Mouse (Mus musculus): ENCODE measurements at regions not wholly inside any gene's neighbourhood (a gene's known extent, or its start where the extent isn't known, plus 50 kb on each side); places are given as distances from the start of the nearest gene placed in this dataset.

- H3K36me3 ChIP-seq = no peaks in the 10 kb centered on the region
- ATAC-seq (ENCODE audit: low FRiP score, low read depth) = no peak
- WGBS = 84% methylated on average over 5 of the region's 5 CpGs
- H3K9ac ChIP-seq = no peak overlapping the region
- H3K4me1 ChIP-seq = no peaks in the 10 kb centered on the region
- no peak overlapping the region for H3K27ac ChIP-seq
- H3K9me3 ChIP-seq = no peaks in the 10 kb centered on the region
- H3K4me2 ChIP-seq (replicated peaks) = no peak overlapping the region
- H3K27me3 ChIP-seq (replicated peaks) = no peaks in the 10 kb centered on the region
- H3K4me3 ChIP-seq = no peak overlapping the region
These were observed 1889.1 kb upstream of the Lrrc6 start for GRCm38 (mm10) chr15:68389855-68390254.

DNA sequence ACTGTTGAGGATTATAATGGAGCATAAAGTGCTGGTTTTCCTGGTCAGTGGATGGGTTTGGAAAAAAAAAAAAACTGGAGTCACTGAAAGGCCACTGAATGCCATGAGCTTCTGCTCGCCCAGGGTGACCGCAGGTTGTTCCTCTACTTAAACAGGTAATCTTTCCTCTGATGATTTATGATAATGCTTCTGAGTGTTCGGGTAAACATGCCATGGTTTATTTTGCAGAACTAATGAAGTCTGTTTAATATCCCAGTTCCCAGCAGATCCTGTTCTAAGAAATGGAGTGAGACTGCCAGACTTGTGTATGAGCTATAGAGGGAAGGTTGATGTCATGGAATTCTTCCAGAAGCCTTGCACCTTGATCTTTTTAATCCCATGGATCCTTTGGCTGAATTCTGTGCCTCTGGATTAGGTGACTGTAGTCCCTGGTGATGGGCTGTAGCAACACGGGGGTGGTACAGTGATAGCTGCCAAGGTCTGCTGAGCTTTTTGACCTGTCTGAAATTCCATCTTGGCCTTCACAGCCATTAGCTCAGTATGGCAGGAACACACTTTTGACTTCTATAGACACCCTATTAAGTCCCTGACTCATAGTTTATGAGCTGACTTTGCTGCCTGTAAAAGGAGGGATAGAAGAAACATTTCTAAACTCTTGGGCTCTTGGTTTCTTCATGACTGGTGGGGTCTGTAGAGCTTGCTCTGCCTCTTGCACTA lies 1886.8 kb upstream of the Lrrc6 start:
- Histone ChIP-seq H3K4me2 (replicated peaks) (no peak overlapping the region), H3K27me3 (replicated peaks) (no peaks in the 10 kb centered on the region), H3K9me3 (no peaks in the 10 kb centered on the region), H3K9ac (no peak overlapping the region), H3K36me3 (no peaks in the 10 kb centered on the region), H3K27ac (no peak overlapping the region), H3K4me1 (no peaks in the 10 kb centered on the region), H3K4me3 (no peak overlapping the region)
- ATAC-seq (ENCODE audit: low FRiP score, low read depth) = no peak
- 85% methylated on average over 4 of the region's 4 CpGs for WGBS

DNA sequence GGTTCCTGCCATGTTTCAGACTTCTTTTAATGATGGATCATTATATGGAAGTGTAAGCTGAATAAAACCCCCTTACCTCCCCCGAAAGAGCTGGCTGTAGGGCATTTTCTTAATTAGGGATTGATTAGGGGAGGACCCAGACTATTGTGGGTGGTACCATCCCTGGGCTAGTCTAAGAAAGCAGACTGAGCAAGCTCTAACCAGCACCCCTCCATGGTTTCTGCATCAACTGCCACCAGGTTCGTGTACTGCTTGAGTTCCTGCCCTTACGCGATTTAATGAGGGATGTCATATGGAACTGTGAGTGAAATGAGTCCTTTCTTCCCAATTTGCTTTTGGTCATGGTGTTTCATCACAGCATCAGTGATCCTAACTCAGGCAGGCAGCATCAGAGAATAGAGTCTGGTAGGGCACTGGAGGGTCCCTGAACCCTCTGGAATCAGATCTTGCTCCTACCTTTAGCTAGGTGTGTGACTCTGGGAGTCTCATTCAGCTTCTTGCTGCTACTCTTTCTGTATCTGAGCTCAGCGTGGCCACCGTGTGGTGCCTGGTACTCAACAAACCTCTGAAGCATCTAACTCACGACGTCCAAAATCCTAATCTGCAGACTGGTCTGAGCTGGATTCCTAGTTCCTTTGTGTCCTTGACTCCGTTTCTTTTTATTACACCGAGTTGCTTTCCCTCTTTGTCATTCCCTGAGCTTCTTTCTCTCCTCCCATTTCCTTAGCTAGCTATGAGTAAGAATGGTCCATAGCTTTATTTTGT lies 1884.0 kb upstream of the Lrrc6 start:
- H3K27ac ChIP-seq = no peak overlapping the region
- no peaks in the 10 kb centered on the region for H3K9me3 ChIP-seq
- no peaks in the 10 kb centered on the region for H3K36me3 ChIP-seq
- ATAC-seq (ENCODE audit: low FRiP score, low read depth) = no peak
- WGBS = 66% methylated on average over 10 of the region's 10 CpGs
- no peaks in the 10 kb centered on the region for H3K4me1 ChIP-seq
- H3K27me3 ChIP-seq (replicated peaks) = no peaks in the 10 kb centered on the region
- H3K9ac ChIP-seq = no peak overlapping the region
- H3K4me2 ChIP-seq (replicated peaks) = no peak overlapping the region
- H3K4me3 ChIP-seq = no peak overlapping the region

- no peak for ATAC-seq (ENCODE audit: low FRiP score, low read depth)
- 64% methylated on average over 1 of the region's 1 CpGs for WGBS
- no peaks in the 10 kb centered on the region for H3K36me3 ChIP-seq
- no peaks in the 10 kb centered on the region for H3K4me1 ChIP-seq
- no peaks in the 10 kb centered on the region for H3K9me3 ChIP-seq
- no peak overlapping the region for H3K4me2 ChIP-seq (replicated peaks)
- no peak overlapping the region for H3K4me3 ChIP-seq
- no peak overlapping the region for H3K9ac ChIP-seq
- H3K27ac ChIP-seq = no peak overlapping the region
- H3K27me3 ChIP-seq (replicated peaks) = no peaks in the 10 kb centered on the region
These were observed 1874.5 kb upstream of the Lrrc6 start for GRCm38 (mm10) chr15:68375166-68375565.

GRCm38 (mm10) chr15:68366816-68367215 lies 1866.1 kb upstream of the Lrrc6 start:
- WGBS = 85% methylated on average over 3 of the region's 3 CpGs
- Histone ChIP-seq H3K36me3 (no peaks in the 10 kb centered on the region), H3K9ac (no peak overlapping the region), H3K4me2 (replicated peaks) (no peak overlapping the region), H3K27ac (no peak overlapping the region), H3K9me3 (no peaks in the 10 kb centered on the region), H3K4me3 (no peak overlapping the region), H3K4me1 (peaks cover 3% of the 10 kb centered on the region; the same call in 1 of the 2 replicates), H3K27me3 (replicated peaks) (no peaks in the 10 kb centered on the region)
- ATAC-seq (ENCODE audit: low FRiP score, low read depth) = no peak

DNA sequence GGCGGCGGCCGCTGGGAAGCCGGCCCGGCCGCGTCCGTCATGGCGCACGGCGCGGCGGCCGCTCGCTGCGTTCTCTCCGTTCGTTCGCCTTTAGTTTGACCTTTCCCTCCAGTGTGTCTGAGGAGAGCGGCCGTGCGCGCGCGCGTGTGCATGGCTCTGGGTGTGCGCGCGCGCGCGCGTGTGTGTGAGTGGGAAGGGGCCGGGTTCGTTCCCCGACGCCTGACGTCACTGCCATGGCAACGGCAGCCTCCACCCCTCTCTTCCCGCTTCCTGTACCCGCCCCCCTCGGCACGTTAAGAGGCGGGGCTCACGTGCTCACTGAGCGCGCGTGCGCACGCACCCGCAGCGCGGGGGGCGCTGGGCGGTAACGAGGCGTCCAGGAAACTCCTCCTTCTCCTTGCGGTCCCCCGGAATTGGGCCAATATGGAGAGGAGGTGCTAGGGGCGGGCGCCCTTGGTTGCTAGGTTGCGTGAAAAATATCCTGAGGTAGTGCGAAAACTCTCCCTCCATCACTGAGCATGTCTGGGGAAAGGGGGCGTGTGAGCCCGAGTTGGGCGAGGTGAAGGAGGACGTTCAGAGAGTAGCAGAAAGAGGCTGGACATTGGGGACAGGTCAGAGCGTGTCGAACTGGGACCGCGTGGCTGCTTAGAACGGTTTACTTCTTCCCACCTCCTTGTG lies 1862.5 kb upstream of the Lrrc6 start:
- peak; percentile 97 for ATAC-seq (ENCODE audit: low FRiP score, low read depth)
- WGBS = under 1% methylated on average over 71 of the region's 72 CpGs
- Histone ChIP-seq H3K4me2 (replicated peaks) (peak overlapping the region; percentile 60), H3K36me3 (no peaks in the 10 kb centered on the region), H3K9me3 (no peaks in the 10 kb centered on the region), H3K4me1 (peaks cover 12% of the 10 kb centered on the region), H3K27ac (0 out of 2 replicates have a peak overlapping the region, but pooled peaks have one; percentile 66), H3K27me3 (replicated peaks) (no peaks in the 10 kb centered on the region), H3K9ac (peak overlapping the region; percentile 87), H3K4me3 (peak overlapping the region; percentile 83)

DNA sequence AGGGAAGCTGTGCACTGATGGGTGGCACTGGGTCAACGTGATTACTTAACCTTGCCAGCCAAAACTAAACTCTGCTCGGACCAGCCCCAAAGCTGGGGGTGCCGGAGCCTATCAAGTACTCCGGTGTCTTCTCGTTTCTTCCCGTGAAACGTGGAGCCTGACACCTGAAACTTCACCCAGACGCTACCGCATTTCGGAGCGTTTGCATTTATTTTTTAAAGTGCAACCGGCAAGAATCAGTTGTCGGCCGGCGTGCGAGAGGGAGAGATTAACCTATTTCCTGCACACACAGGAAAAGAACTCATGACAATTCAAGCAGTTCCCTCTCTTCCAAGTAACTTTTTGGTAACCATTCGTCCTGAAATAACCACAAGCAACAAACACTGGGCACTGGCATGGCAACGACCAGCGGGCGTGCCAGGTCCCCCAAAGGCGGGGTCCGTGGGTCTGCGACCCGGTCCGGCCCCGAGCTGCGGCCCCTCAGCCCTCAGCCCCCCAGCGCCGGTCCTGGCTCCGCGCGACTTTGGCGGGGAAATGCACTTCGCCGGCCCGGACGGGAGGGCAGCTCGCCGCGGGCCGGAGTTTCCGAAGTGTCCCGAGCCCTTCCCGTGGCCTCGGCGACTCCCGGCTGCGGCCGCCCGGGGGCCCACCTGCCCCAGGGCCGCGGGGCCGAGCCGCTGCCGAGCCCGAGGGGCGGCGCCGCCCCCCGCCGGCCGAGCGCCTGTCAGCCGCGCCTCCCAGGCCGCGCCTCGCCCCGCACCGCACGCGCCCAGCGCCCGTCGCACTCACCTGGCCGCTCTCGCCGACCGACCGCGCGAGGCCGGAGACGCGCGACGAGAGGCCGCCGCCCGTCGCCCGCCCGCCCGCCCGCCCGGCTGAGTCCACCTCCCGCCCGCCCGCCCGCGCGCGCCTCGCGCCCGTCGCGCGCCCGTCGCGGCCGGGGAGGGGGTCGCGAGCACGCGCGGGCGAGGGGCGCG lies 1861.7 kb upstream of the Lrrc6 start:
- Histone ChIP-seq H3K9me3 (no peaks in the 10 kb centered on the region), H3K27me3 (replicated peaks) (no peaks in the 10 kb centered on the region), H3K9ac (peak overlapping the region; percentile 87), H3K4me2 (replicated peaks) (peak overlapping the region; percentile 89), H3K36me3 (no peaks in the 10 kb centered on the region), H3K4me3 (peak overlapping the region; percentile 83), H3K4me1 (peaks cover 12% of the 10 kb centered on the region), H3K27ac (peak overlapping the region; percentile 68; the same call in 1 of the 2 replicates)
- WGBS = under 1% methylated on average over 73 of the region's 121 CpGs
- ATAC-seq (ENCODE audit: low FRiP score, low read depth) = peak; percentile 69

DNA sequence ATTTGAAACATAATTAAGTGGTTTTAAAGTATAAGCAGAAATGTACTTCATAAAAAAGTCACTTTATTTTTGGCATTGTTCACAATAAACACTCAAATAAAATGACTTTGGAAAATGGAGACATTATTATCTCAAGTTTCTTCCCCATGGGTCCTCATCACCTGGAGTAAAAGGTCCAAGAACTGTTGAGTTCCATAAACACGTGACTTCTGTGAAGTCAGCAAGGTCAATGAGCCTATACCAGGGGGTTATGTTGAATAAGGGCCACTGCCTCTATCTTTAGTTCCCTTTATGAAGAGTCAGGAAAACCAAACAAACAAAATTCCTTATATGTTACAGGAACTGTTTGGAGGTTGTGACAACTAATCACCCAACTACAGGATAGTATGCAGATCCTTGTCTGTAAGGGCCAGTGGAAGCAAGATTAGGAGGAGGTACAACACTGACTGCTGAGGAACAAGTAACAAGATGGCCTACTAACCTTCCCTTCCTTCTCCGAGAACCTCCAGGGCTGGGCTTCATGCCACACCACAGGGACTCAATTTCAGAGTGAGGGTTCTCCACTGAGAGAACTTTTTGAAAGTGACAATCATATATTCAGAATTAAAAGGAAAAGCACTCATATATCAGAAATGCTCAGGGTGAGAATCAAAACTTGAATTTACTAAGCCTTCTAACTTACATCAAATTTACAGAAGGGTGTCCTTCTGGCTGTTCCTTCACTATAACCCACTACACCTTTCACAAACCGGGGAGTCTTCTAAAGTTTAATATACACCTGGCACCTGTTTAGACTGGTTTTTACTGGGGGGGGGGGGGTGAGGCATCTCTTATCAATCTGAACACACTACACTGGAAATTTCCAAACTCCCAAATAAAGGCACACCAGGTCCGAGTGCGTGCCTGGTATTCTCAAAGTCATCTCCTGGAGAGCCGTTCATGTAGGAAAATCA lies 1860.5 kb upstream of the Lrrc6 start:
- no peaks in the 10 kb centered on the region for H3K27me3 ChIP-seq (replicated peaks)
- no peaks in the 10 kb centered on the region for H3K9me3 ChIP-seq
- H3K27ac ChIP-seq = no peak overlapping the region
- WGBS = 56% methylated on average over 6 of the region's 6 CpGs
- H3K9ac ChIP-seq = peak overlapping the region; percentile 87; the same call in 1 of the 2 replicates
- no peaks in the 10 kb centered on the region for H3K36me3 ChIP-seq
- H3K4me2 ChIP-seq (replicated peaks) = peak overlapping the region; percentile 89
- ATAC-seq (ENCODE audit: low FRiP score, low read depth) = no peak
- H3K4me3 ChIP-seq = peak overlapping the region; percentile 83
- peaks cover 12% of the 10 kb centered on the region for H3K4me1 ChIP-seq

GRCm38 (mm10) chr15:68359496-68359895 lies 1858.8 kb upstream of the Lrrc6 start:
- no peak for ATAC-seq (ENCODE audit: low FRiP score, low read depth)
- Histone ChIP-seq H3K27ac (no peak overlapping the region), H3K27me3 (replicated peaks) (no peaks in the 10 kb centered on the region), H3K4me3 (no peak overlapping the region), H3K4me1 (peaks cover 12% of the 10 kb centered on the region), H3K9ac (no peak overlapping the region), H3K4me2 (replicated peaks) (no peak overlapping the region), H3K36me3 (no peaks in the 10 kb centered on the region), H3K9me3 (no peaks in the 10 kb centered on the region)
- WGBS = 78% methylated on average over 3 of the region's 3 CpGs

DNA sequence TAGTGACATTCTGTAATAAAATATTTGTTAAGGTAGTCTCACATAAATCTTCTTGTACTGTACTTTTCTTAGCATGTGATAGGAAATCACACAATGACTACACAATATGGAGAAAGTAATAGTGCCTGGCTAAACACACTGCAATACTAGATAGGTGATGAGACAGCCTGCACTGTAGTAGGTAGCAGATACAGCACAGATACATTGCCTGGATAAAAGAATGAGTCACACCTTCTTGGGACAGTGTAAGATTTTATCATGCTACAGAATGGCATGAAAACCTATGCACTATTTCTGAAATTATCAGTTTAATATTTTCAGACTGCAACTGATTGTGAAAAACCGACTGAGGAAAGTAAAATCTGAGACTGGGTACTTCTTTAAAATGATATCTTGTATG lies 1855.2 kb upstream of the Lrrc6 start:
- no peak for ATAC-seq (ENCODE audit: low FRiP score, low read depth)
- WGBS = 83% methylated on average over 1 of the region's 1 CpGs
- H3K4me3 ChIP-seq = no peak overlapping the region

DNA sequence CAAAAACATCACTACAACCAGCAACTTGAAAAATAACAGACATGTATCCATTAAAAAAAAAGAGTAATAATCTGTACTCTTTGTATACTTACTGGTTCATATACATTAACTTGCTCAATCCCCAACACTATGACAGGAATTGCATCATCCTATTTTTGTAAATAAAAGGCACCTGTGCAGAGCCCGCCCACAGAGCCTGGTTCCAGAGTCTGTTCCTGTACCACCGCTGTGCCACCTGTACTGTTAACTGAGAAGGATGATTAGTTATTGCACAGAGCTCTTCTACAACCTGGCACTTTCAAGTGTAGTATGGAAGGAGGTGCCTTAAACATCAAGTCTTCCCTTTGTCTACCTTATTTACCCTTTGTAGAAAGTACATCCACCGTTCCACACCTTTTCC lies 1843.9 kb upstream of the Lrrc6 start:
- no peak for ATAC-seq (ENCODE audit: low FRiP score, low read depth)
- no peaks in the 10 kb centered on the region for H3K9me3 ChIP-seq
- H3K27me3 ChIP-seq (replicated peaks) = no peaks in the 10 kb centered on the region
- no peaks in the 10 kb centered on the region for H3K4me1 ChIP-seq
- H3K27ac ChIP-seq = no peak overlapping the region
- H3K4me2 ChIP-seq (replicated peaks) = no peak overlapping the region
- WGBS = 95% methylated on average over 3 of the region's 3 CpGs
- H3K4me3 ChIP-seq = no peak overlapping the region
- H3K9ac ChIP-seq = no peak overlapping the region
- H3K36me3 ChIP-seq = no peaks in the 10 kb centered on the region

More for the DNA sequence above, 1855.2 kb upstream of the Lrrc6 start:
- H3K36me3 ChIP-seq = no peaks in the 10 kb centered on the region
- no peak overlapping the region for H3K4me2 ChIP-seq (replicated peaks)
- H3K9me3 ChIP-seq = no peaks in the 10 kb centered on the region
- no peak overlapping the region for H3K27ac ChIP-seq
- no peak overlapping the region for H3K9ac ChIP-seq
- peaks cover under 1% of the 10 kb centered on the region; the same call in 1 of the 2 replicates for H3K4me1 ChIP-seq
- no peaks in the 10 kb centered on the region for H3K27me3 ChIP-seq (replicated peaks)

All from neural tube, embryonic 12.5 days (tissue).